Mouse (Mus musculus) left cerebral cortex, postnatal 10 days (tissue): ENCODE measurements around the gene Gm10643. TPM values are rescaled to one million over a fixed set of nuclear protein-coding genes. Genes with fewer than 3 reads are reported as not detected.

ENCODE experiments used
- microRNA-seq: library from miRNA; unstranded; fragments of <30 nt; microRNA quantifications from one replicate; pipeline ENCODE4 v1.2.0, GENCODE M21; 2022
- total RNA-seq, 2 experiments: library from RNA; stranded (reverse); gene quantifications; 2 replicates each; pipeline ENCODE4 v1.2.3; 2021

The Gm10643 gene
- total RNA-seq, 2 experiments from 2014 or later = 2.8 to 3.1 TPM

Small RNA genes lying within 50 kb of the gene (microRNA-seq; reads per million reads assigned to microRNA genes)
- not detected for gene Mir709

Other genes starting within 250 kb of the Gm10643 start
- 100 to 1,000 TPM; 445 to 464 TPM for gene Adgrl1, start 165.0 kb downstream of the Gm10643 start, total RNA-seq
- under 1 TPM in 1 of 2 experiments, not detected in 1; 0.11 TPM for gene Gm10644, start 109.9 kb downstream of the Gm10643 start, total RNA-seq
- gene Asf1b, start 109.6 kb downstream of the Gm10643 start, total RNA-seq = 1 to 10 TPM; 1.1 TPM
- 100 to 1,000 TPM; 255 to 264 TPM for gene Prkaca, start 92.1 kb downstream of the Gm10643 start, total RNA-seq
- 10 to 100 TPM; 56.4 to 59.1 TPM for gene Samd1, start 67.5 kb downstream of the Gm10643 start, total RNA-seq
- gene 1700067K01Rik, start 63.6 kb downstream of the Gm10643 start, total RNA-seq = under 1 TPM; 0.34 to 0.65 TPM
- under 1 TPM in 1 of 2 experiments, not detected in 1; 0.51 TPM for gene 2210011C24Rik, start 53.0 kb downstream of the Gm10643 start, total RNA-seq
- gene Palm3, start 43.7 kb downstream of the Gm10643 start, total RNA-seq = 10 to 100 TPM in 1 of 2 experiments, 1 to 10 TPM in 1; 9.2 to 11.3 TPM
- 1 to 10 TPM in 1 of 2 experiments, under 1 TPM in 1; 0.86 to 1.0 TPM for gene Il27ra, start 22.5 kb downstream of the Gm10643 start, total RNA-seq
- gene Rln3, start 20.1 kb downstream of the Gm10643 start, total RNA-seq = not detected
- 10 to 100 TPM; 19.2 to 21.3 TPM for gene Rfx1, start 1.7 kb upstream of the Gm10643 start, total RNA-seq
- gene Dcaf15, start 39.6 kb upstream of the Gm10643 start, total RNA-seq = 10 to 100 TPM; 30.4 to 33.8 TPM
- gene Podnl1, start 60.9 kb upstream of the Gm10643 start, total RNA-seq = not detected
- 10 to 100 TPM; 66.7 to 70.7 TPM for gene Cc2d1a, start 82.8 kb upstream of the Gm10643 start, total RNA-seq
- gene 4930432K21Rik, start 82.9 kb upstream of the Gm10643 start, total RNA-seq = 1 to 10 TPM; 2.9 to 3.2 TPM
- 1 to 10 TPM; 5.4 to 6.8 TPM for gene Nanos3, start 120.1 kb upstream of the Gm10643 start, total RNA-seq
- 10 to 100 TPM; 14.2 to 14.3 TPM for gene Zswim4, start 171.9 kb upstream of the Gm10643 start, total RNA-seq
- gene D8Ertd738e, start 184.6 kb upstream of the Gm10643 start, total RNA-seq = 100 to 1,000 TPM; 130 to 136 TPM
- 10 to 100 TPM; 21.8 to 22.3 TPM for gene Mri1, start 192.2 kb upstream of the Gm10643 start, total RNA-seq
- gene Ccdc130, start 205.2 kb upstream of the Gm10643 start, total RNA-seq = 10 to 100 TPM; 24.1 to 27.1 TPM